Mouse (Mus musculus): Measurements from ENCODE around the gene Slc24a4. TPM values are rescaled to one million over a fixed set of nuclear protein-coding genes. Genes with fewer than 3 reads are reported as not detected.

Gene Slc24a4
- not detected for polyA plus RNA-seq (2015; fragmentation: Illumina TruSeq; extraction: RNeasy Lipid Tissue Mini Kit (QIAGEN cat#74804); ENCODE audit: insufficient read depth, low read depth, low replicate concordance)

DNA sequence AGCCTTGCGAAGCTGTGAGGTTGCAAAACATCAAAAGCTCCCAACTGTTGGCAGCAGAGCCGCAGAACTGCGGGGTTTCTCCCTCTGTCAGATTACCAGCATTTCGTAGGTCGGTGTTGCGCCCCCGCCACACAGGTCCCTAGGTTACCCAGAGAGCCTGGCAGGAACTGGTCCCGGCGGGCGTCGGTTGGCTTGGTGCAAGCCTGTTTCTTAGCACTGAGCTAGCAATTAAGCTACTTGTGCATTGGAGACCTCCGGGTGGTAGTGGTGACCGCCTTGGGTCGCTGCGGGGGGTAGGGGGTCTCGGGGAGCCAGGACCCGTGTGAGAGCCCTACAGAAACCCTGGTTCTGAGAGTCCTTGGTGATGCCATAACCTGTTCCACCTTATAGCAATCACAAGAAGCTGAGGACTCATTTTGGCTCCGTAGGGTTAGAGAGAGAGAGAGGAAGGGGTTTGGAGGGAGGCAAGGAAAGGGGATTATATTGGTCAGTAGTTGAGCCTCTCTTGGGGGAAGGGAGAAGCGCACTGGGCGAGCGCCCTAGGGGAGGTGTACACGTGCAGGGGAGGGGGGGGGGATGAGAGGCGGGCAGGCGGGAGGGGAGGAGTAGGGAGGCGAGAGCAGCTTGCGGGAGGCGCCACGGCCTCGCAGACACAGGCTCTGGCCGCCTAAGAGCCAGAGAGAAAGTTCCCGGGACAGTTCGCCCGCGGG is at the start of gene Slc24a4:
Slc24a4 (plus strand) TSS at position 653 of the 710 bp plus-strand sequence.

DNA sequence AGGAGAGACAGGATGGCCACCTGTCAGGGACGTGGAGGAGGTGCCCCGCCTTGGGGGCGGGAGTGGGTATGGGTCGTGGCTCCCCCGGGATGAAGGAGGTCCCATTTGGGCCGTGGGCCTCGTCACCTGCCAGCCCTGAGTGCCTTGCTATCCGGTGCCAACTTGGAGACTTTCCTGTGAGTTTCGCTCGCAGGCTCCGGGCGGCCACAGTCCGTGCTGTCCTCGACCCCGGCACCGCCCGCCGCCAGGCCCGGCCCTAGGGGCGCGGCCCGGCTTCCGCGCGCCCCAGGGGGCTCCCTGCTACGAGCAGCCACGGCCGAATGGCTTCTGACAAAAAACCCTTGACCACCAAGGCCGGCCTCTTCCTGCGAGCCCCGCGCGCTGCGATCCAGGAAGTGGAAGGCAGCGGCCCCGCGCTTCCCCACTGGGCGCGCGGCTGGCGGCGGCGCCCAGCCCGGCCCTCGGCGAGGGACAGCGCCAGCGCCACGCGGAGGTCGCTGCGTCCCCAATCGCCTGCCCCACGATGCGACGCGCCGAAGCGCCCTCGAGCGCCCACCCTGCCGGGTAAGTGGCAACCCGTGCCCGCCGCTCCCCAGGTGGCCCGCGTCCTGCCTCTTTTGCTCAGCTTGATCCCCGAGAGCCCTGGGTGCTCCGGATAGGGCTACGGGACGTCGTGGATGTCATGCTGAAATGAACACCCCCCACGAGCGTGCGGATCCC is 154.4 kb downstream of the Slc24a4 start, which contains the start of gene Rin3:
Rin3 (plus strand) TSS at position 286 of the 720 bp plus-strand sequence.

Other genes starting within 250 kb of the Slc24a4 start
- 6.3 TPM for gene Trip11, start 215.5 kb upstream of the Slc24a4 start, polyA plus RNA-seq (2015; fragmentation: Illumina TruSeq; extraction: RNeasy Lipid Tissue Mini Kit (QIAGEN cat#74804); ENCODE audit: insufficient read depth, low read depth, low replicate concordance)
- gene Atxn3, start 170.5 kb upstream of the Slc24a4 start, polyA plus RNA-seq (2015; fragmentation: Illumina TruSeq; extraction: RNeasy Lipid Tissue Mini Kit (QIAGEN cat#74804); ENCODE audit: insufficient read depth, low read depth, low replicate concordance) = 3.0 TPM
- gene Cpsf2, start 152.7 kb upstream of the Slc24a4 start, polyA plus RNA-seq (2015; fragmentation: Illumina TruSeq; extraction: RNeasy Lipid Tissue Mini Kit (QIAGEN cat#74804); ENCODE audit: insufficient read depth, low read depth, low replicate concordance) = 2.3 TPM
- 4.4 TPM for gene Rin3, start 154.3 kb downstream of the Slc24a4 start, polyA plus RNA-seq (2015; fragmentation: Illumina TruSeq; extraction: RNeasy Lipid Tissue Mini Kit (QIAGEN cat#74804); ENCODE audit: insufficient read depth, low read depth, low replicate concordance)